Mouse (Mus musculus): ENCODE results near the gene Jund.

The Jund gene

GRCm38 (mm10) chr8:70729808-70730475 is 31.2 kb downstream of the Jund start:
- no peak for DNase-seq

- no peak for DNase-seq
These were observed 32.2 kb downstream of the Jund start for GRCm38 (mm10) chr8:70730956-70731355.

- no peak for DNase-seq
These were observed 39.0 kb downstream of the Jund start for GRCm38 (mm10) chr8:70737705-70738104.

GRCm38 (mm10) chr8:70738211-70738610 is 39.5 kb downstream of the Jund start:
- no peak for DNase-seq

GRCm38 (mm10) chr8:70741661-70742060 is 42.9 kb downstream of the Jund start:
- no peak for DNase-seq

GRCm38 (mm10) chr8:70742176-70742575 is 43.4 kb downstream of the Jund start:
- no peak for DNase-seq

- DNase-seq = no peak
These were observed 44.4 kb downstream of the Jund start for GRCm38 (mm10) chr8:70742981-70743655.

GRCm38 (mm10) chr8:70743656-70744590 is 45.2 kb downstream of the Jund start:
- DNase-seq = peak; percentile 42

- DNase-seq = no peak
These were observed 46.1 kb downstream of the Jund start for GRCm38 (mm10) chr8:70744806-70745205.

- no peak for DNase-seq
These were observed 47.0 kb downstream of the Jund start for GRCm38 (mm10) chr8:70745691-70746220.

GRCm38 (mm10) chr8:70746676-70747075 is 47.9 kb downstream of the Jund start:
- DNase-seq = no peak

- DNase-seq = no peak
These were observed 48.6 kb downstream of the Jund start for GRCm38 (mm10) chr8:70747211-70747890.

GRCm38 (mm10) chr8:70748246-70749096 is 49.7 kb downstream of the Jund start:
- DNase-seq = no peak

- no peak for DNase-seq
These were observed 50.4 kb downstream of the Jund start for GRCm38 (mm10) chr8:70749097-70749674.

Measured in cerebellum, adult 8-10 months (tissue).